Mouse (Mus musculus) naive thymus-derived CD4-positive, alpha-beta T cell, adult 5 months (primary cell): ENCODE data around the gene Sestd1. TPM values are rescaled to one million over a fixed set of nuclear protein-coding genes. Genes with fewer than 3 reads are reported as not detected.

Experiments used
- polyA plus RNA-seq: library from polyadenylated mRNA; unstranded; fragments of 100-300 nt; shearing (Covaris generic); gene quantifications from one replicate; pipeline ENCODE4 v1.2.1, GENCODE M21; 2017

Gene Sestd1
- 3.0 TPM for polyA plus RNA-seq

DNA sequence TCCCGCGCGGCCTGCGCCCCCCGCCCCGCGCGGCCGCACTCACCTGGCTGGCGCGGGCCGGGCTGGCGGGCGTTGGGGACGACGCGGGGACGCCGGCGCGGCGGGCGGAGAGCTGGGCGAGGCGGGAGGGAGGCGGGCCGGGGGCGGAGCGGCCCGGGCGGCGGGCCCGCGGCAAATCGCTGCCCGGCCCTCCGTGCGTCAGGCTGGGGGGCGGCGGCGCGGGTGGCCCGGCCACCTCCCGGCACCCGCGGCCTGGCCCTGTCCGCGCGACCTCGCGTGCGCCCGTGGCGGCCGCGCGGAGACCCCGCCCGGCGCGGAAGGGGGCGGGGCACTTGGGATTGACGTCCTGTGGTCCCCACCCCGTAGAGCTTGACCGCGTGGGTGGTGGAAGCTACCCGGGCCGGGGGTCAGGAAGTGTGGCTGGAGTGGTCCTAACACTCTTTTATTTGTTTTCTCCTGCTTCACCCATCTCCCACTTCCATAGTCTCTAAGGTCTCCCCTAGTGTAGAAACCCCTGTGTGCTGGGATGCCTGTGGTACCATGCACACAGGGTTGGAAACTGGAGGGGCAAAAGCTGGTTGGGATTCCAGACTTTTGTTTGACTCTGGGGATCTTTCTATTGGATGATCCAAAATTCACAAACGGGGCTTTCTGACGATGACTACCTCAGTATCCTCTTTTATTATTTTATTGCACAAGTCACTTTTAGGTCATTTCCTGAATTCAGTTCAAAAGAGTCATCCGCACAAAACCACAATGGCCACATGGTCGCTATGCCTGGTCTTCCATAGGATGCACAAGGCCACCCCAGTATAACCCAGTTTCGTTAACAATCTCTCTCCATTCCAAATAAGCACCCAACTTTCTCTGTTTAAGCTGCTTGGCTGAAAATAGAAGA, at the start of gene Sestd1:
TSS of gene Sestd1 (minus strand) at position 81 of the 898 bp plus-strand sequence.

DNA sequence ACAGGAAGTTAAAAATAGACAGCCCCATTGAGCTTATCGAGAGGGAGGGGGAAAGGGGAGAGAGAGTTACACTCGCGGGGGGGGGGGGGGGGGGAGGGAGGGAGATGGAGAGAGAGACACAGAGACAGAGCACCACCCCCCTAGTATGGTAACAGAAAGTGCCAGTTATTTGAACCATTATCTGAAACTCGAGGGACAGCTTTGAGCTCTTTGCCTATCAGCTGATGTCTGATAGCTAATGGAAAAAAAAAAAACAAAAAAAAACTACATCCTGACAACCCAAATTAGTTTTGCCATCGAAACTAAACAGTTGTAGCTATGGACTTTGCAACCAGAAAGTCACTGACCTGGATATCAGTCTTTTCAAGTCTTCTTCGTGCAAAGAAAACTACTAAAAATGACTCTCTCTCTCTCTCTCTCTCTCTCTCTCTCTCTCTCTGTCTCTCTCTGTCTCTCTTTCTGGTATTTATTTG, 109.7 kb downstream of the Sestd1 start, which contains the start of gene Ccdc141:
TSS of gene Ccdc141 (minus strand) at position 4 of the 473 bp plus-strand sequence.

Other genes with a start within 250 kb of the Sestd1 start
- gene Ccdc141, start 110.0 kb downstream of the Sestd1 start, polyA plus RNA-seq, result 1.3 TPM